Mouse (Mus musculus) intestine, postnatal 0 days (tissue): ENCODE data around the gene Il20rb. TPM values are rescaled to one million over a fixed set of nuclear protein-coding genes. Genes with fewer than 3 reads are reported as not detected.

Experiments used
- ATAC-seq: fragments of 200-750 bp; cut with Nextera tagmentation; 2 replicates; pipeline ENCODE4 v1.8.0; 2017; ENCODE audit warnings: mild to moderate bottlenecking, moderate TSS enrichment, moderate library complexity
- H3K27ac ChIP-seq: fragments of 300-500 bp; sonication (generic); 2 replicates; pipeline ENCODE4 v1.5.1; 2014; ENCODE audit warnings: mild to moderate bottlenecking, low read depth, low read length, moderate library complexity
- H3K27me3 ChIP-seq: fragments of 300-500 bp; sonication (generic); replicated peaks from 2 replicates; pipeline ENCODE4 v1.6.1; 2014; ENCODE audit warnings: low read length, mixed read lengths; ENCODE audit not compliant: control insufficient read depth, insufficient read depth
- H3K36me3 ChIP-seq: fragments of 300-500 bp; sonication (generic); 2 replicates; pipeline ENCODE4 v1.6.1; 2014; ENCODE audit warnings: mild to moderate bottlenecking, moderate library complexity; ENCODE audit not compliant: control insufficient read depth, insufficient read depth
- H3K4me1 ChIP-seq: fragments of 300-500 bp; sonication (generic); replicated peaks from 2 replicates; pipeline ENCODE4 v1.6.1; 2014; ENCODE audit warnings: antibody characterized with exemption, low read length, mixed read lengths; ENCODE audit not compliant: control insufficient read depth, insufficient read depth
- H3K4me2 ChIP-seq: fragments of 300-500 bp; sonication (generic); replicated peaks from 2 replicates; pipeline ENCODE4 v1.6.1; 2014; ENCODE audit warnings: low read depth, mild to moderate bottlenecking, moderate library complexity
- H3K4me3 ChIP-seq: fragments of 300-500 bp; sonication (generic); 2 replicates; pipeline ENCODE4 v1.5.1; 2014; ENCODE audit warnings: low read depth, low read length
- H3K9ac ChIP-seq: fragments of 300-500 bp; sonication (generic); 2 replicates; pipeline ENCODE4 v1.6.1; 2014; ENCODE audit warnings: mild to moderate bottlenecking, low read depth, low read length
- H3K9me3 ChIP-seq: fragments of 300-500 bp; sonication (generic); 2 replicates; pipeline ENCODE4 v1.6.1; 2016; ENCODE audit warnings: mixed run types; ENCODE audit not compliant: control insufficient read depth
- CTCF ChIP-seq: sonication (generic); IDR thresholded peaks from 2 replicates; pipeline ENCODE4 v1.5.1; 2016; ENCODE audit warnings: low read depth, mild to moderate bottlenecking, control low read depth, antibody characterized with exemption, moderate library complexity
- WGBS: fragments of 180-500 bp; shearing (Covaris S2); extraction: QIAGEN DNeasy Blood & Tissue Kit; methylation state at CpG from one replicate; pipeline ENCODE4 v1.1.7; 2014; 5-methylcytosine and 5-hydroxymethylcytosine counted together
- polyA plus RNA-seq: library from polyadenylated mRNA; unstranded; fragments of >200 nt; fragmentation: Nextera tagmentation; extraction: Ambion mirVana; gene quantifications from 2 replicates; pipeline ENCODE4 v1.2.1, GENCODE M21; 2015

Gene Il20rb
- polyA plus RNA-seq, 1 experiment from 2014 or later, result 1.2 TPM

DNA sequence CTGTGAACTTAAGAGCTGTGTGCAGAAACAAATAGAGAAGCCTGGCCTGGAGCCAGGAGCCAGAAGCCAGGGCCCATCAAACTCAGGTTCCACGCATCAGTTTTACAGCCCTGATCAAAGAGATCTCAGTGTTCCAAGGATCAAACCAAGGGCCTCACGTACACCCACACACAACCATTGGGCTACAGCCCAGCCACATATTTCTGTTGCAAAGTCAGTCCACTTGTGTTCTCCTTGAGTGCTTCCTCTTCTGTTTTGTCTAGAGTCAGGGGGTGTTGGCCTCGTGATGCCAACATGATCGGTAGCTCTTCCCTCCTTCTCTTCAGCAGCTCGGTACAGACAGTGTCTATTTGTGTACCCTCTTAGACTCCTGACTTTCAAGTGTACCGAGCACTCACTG lies 34.2 kb downstream of the Il20rb start:
- WGBS, result 24% methylated on average over 6 of the region's 6 CpGs
- ATAC-seq, result peak; percentile 44; the same call in 1 of the 2 replicates
- no peak overlapping the region for H3K4me3 ChIP-seq
- H3K27me3 ChIP-seq, result no peaks in the 10 kb centered on the region
- no peaks in the 10 kb centered on the region for H3K9me3 ChIP-seq
- no peak overlapping the region for H3K27ac ChIP-seq
- H3K9ac ChIP-seq, result no peak overlapping the region
- no peaks in the 10 kb centered on the region for H3K4me1 ChIP-seq
- H3K36me3 ChIP-seq, result no peaks in the 10 kb centered on the region
- TF ChIP-seq CTCF, result no peak
- H3K4me2 ChIP-seq, result no peak overlapping the region

DNA sequence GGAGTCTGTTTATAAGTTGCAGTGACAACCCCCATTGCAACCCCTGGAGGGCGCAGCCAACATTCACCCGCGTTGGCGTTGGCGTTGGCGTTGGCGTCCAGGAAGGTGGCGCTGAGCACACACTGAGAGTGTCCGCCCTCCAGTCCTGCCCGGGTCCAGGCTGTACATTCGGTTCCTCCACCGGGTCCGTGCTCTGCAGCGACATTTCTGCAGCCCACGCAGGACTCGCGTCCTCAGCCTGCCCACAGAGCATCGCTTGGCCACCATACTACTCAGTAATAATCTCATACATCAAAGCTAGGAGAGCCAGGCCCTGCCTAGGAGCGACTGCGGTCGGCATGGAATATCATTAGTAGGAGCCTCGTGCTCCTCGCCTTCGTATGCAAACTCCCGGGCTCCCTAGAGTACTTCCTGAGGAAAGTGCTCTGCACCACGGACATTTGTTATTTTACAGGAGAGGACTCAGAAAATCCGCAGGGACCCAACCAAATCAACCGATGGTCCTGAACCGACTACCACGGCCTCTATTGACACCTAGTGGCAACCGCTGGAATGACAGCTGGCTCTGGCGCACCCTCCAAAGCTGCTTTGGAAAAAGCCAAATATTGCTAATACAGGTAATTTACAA lies 40.4 kb downstream of the Il20rb start:
- H3K27ac ChIP-seq, result no peak overlapping the region
- WGBS, result 1% methylated on average over 32 of the region's 32 CpGs
- no peaks in the 10 kb centered on the region for H3K4me1 ChIP-seq
- H3K9ac ChIP-seq, result 0 out of 2 replicates have a peak overlapping the region, but pooled peaks have one; percentile 4
- peak overlapping the region; percentile 42 for H3K4me3 ChIP-seq
- ATAC-seq, result peak; percentile 70
- no peaks in the 10 kb centered on the region for H3K27me3 ChIP-seq
- TF ChIP-seq CTCF, result peak; percentile 82
- H3K9me3 ChIP-seq, result no peaks in the 10 kb centered on the region
- no peaks in the 10 kb centered on the region for H3K36me3 ChIP-seq
- peak overlapping the region; percentile 74 for H3K4me2 ChIP-seq

DNA sequence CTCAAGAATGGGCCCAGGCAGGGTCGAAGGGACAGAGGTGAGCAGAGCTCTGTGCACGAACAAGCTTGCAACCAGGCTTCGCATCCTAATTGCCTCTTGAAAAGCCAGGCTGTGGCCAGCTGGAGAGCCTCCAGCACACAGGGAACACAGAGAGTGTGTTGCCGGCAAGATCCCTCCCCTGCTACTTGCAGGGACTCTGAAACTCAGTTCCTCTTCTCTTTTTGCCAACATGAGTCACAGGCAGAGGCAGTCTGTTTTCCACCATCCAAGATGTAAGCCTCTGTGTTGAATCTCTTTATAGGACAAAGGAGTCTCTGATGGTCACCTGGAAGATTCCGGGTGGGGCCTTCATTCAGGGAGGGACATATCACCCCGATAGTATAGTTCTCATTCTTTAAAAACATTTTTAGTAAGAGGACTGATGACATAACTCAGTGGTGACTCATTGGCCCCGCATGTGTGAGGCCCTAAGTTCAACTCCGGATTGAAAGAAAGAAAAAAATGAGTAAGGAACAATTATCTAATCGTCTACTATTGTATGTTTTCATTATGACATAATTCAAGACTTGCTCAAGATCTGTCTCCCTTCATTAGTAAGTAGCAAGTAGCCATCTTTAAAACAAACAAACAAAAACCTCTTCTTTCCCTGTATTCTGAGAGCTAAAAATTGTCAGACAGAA lies 46.3 kb downstream of the Il20rb start:
- WGBS, result 51% methylated on average over 9 of the region's 9 CpGs
- Histone ChIP-seq H3K4me2 (no peak overlapping the region), H3K36me3 (no peaks in the 10 kb centered on the region), H3K27me3 (no peaks in the 10 kb centered on the region), H3K27ac (no peak overlapping the region), H3K9me3 (no peaks in the 10 kb centered on the region), H3K4me1 (no peaks in the 10 kb centered on the region), H3K9ac (no peak overlapping the region), H3K4me3 (no peak overlapping the region)
- no peak for TF ChIP-seq CTCF
- ATAC-seq, result no peak

DNA sequence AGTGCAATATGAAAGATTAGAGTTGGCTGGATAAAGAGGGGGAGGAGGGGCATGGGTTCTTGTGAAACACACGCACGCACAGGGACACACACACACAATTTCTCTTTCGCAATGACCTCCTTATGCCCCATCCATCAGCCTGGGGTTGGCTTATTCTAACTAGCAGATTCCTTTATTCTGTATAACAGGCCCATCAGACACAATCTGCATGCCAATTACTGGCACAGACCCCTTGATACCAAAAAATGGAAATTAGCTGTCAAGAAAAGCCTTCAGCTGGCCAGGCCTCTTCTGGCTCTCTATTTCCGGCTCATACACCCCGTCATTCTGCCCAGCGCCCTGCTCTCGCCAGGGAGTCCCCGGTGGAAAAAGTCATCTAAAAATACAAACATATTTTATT lies 47.1 kb downstream of the Il20rb start:
- ATAC-seq, result no peak
- Histone ChIP-seq H3K9me3 (no peaks in the 10 kb centered on the region), H3K4me1 (no peaks in the 10 kb centered on the region), H3K36me3 (no peaks in the 10 kb centered on the region), H3K27ac (no peak overlapping the region), H3K27me3 (no peaks in the 10 kb centered on the region), H3K9ac (no peak overlapping the region), H3K4me3 (no peak overlapping the region), H3K4me2 (no peak overlapping the region)
- no peak for TF ChIP-seq CTCF
- WGBS, result 85% methylated on average over 8 of the region's 8 CpGs

DNA sequence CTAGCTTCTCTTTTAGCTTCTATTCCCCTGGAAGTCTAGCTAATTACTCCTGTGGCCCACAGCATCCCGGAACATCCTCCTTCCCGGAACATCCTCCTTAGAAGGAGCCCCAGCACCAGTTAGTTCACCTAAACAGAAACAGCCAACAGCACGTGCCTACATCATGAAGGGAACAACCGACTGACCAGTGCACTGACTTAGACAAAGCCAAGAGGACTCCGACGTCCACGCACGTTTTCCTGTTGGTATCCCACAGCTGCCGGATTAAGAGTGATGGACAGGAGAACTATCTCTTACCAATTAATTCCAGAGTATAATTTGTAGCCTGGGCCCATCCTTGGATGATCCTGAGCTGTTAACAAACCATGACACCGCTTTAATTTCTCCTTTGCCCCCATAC lies 47.6 kb downstream of the Il20rb start:
- Histone ChIP-seq H3K4me2 (no peak overlapping the region), H3K9me3 (no peaks in the 10 kb centered on the region), H3K27ac (no peak overlapping the region), H3K9ac (no peak overlapping the region), H3K27me3 (no peaks in the 10 kb centered on the region), H3K4me1 (no peaks in the 10 kb centered on the region), H3K4me3 (no peak overlapping the region), H3K36me3 (no peaks in the 10 kb centered on the region)
- TF ChIP-seq CTCF, result no peak
- 88% methylated on average over 10 of the region's 10 CpGs for WGBS
- no peak for ATAC-seq

DNA sequence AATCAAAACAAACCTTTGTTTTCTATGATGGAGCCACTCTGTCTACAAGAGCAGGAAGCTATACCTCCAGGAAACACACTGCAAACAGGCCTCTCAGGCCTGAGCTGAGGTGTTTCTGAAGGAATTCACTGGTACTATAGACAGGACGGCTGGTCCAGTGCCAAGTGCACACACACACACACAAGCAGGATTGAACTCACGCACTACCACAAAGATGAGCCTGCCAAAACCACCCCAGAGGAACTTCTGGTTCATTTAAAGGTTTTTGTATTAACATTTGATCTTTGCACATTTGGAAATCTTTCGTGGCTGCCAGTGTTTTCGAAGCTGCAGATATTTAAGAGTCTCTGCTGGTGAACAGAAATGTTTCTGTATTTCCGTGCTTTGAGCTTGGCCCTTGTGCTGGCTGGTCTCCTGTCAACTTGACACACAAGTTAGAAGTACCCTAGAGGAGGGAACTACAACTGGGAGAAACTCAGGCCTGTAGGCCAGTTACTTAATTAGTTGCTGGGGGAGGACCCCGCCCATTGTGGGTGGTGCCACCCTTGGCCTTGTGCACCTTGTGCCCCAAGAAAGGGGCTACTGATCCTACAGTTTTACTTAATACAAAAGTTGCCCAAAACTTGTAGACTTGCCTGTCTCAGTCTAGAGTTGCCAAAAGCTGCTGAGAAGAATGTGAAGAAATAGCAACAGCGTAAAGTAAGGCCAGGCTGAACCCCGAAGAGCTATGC lies 49.6 kb downstream of the Il20rb start:
- 79% methylated on average over 8 of the region's 8 CpGs for WGBS
- H3K36me3 ChIP-seq, result no peaks in the 10 kb centered on the region
- H3K27me3 ChIP-seq, result no peaks in the 10 kb centered on the region
- H3K9ac ChIP-seq, result no peak overlapping the region
- H3K4me3 ChIP-seq, result no peak overlapping the region
- no peaks in the 10 kb centered on the region for H3K4me1 ChIP-seq
- no peak overlapping the region for H3K4me2 ChIP-seq
- no peak for ATAC-seq
- no peak for TF ChIP-seq CTCF
- no peak overlapping the region for H3K27ac ChIP-seq
- no peaks in the 10 kb centered on the region for H3K9me3 ChIP-seq
